Mouse (Mus musculus) c-Kit-positive CD71-negative TER-119-negative erythroid progenitor cells, embryonic 14.5 days (primary cell): ENCODE measurements around the gene Fam208a.
A peak's percentile ranks its signal among the peaks of the same experiment; 100 is the strongest.

Experiments
- DNase-seq: peaks from one replicate; pipeline ENCODE4 v3.0.0-alpha.2; 2013; ENCODE audit warnings: low read depth

The Fam208a gene

GRCm38 (mm10) chr14:27420816-27421215, 7.8 kb upstream of the Fam208a start:
- DNase-seq: no peak

GRCm38 (mm10) chr14:27422301-27422700, 6.3 kb upstream of the Fam208a start:
- DNase-seq: no peak

GRCm38 (mm10) chr14:27428973-27429711, 508 bp downstream of the Fam208a start:
- peak; percentile 47 for DNase-seq

GRCm38 (mm10) chr14:27430280-27430679, 1.6 kb downstream of the Fam208a start:
- no peak for DNase-seq

GRCm38 (mm10) chr14:27432064-27432463, 3.4 kb downstream of the Fam208a start:
- DNase-seq: no peak

GRCm38 (mm10) chr14:27436116-27436515, 7.5 kb downstream of the Fam208a start:
- no peak for DNase-seq

- DNase-seq: no peak
Measured at GRCm38 (mm10) chr14:27436826-27437225, 8.2 kb downstream of the Fam208a start.

- no peak for DNase-seq
Measured at GRCm38 (mm10) chr14:27440921-27441320, 12.3 kb downstream of the Fam208a start.

- DNase-seq: no peak
Measured at GRCm38 (mm10) chr14:27444851-27445281, 16.2 kb downstream of the Fam208a start.

- DNase-seq: no peak
Measured at GRCm38 (mm10) chr14:27446963-27447362, 18.3 kb downstream of the Fam208a start.

- DNase-seq: no peak
Measured at GRCm38 (mm10) chr14:27491399-27491798, 62.8 kb downstream of the Fam208a start.

GRCm38 (mm10) chr14:27493516-27493915, 64.9 kb downstream of the Fam208a start:
- DNase-seq: no peak

GRCm38 (mm10) chr14:27501096-27501495, 72.5 kb downstream of the Fam208a start:
- DNase-seq: no peak

GRCm38 (mm10) chr14:27507894-27508643, 79.4 kb downstream of the Fam208a start, which contains the start of gene Ccdc66:
TSS of gene Ccdc66 (minus strand) at chr14:27508460.
- DNase-seq: peak; percentile 89

- DNase-seq: no peak
Measured at GRCm38 (mm10) chr14:27508644-27509301, 80.1 kb downstream of the Fam208a start.

- no peak for DNase-seq
Measured at GRCm38 (mm10) chr14:27524541-27524940, 95.9 kb downstream of the Fam208a start.
